Mouse (Mus musculus) forebrain, postnatal 0 days (tissue): ENCODE measurements around the gene Lypla2. TPM values are rescaled to one million over a fixed set of nuclear protein-coding genes. Genes with fewer than 3 reads are reported as not detected.

ENCODE experiments used
- ATAC-seq: fragments of 200-750 bp; cut with Nextera tagmentation; 2 replicates; pipeline ENCODE4 v1.8.0; 2017; ENCODE audit warnings: mild to moderate bottlenecking, moderate library complexity
- DNase-seq: peaks from one replicate; pipeline ENCODE4 v3.0.0-alpha.2; 2015
- H3K27ac ChIP-seq: fragments of 300-500 bp; sonication (generic); 2 replicates; pipeline ENCODE4 v1.5.1; 2014; ENCODE audit warnings: low read depth, mild to moderate bottlenecking, antibody characterized with exemption, low read length, moderate library complexity, mixed read lengths
- H3K27me3 ChIP-seq: fragments of 300-500 bp; sonication (generic); 2 replicates; pipeline ENCODE4 v1.6.1; 2014; ENCODE audit warnings: mild to moderate bottlenecking, low read length, mixed read lengths; ENCODE audit not compliant: insufficient read depth
- H3K36me3 ChIP-seq: fragments of 300-500 bp; sonication (generic); 2 replicates; pipeline ENCODE4 v1.6.1; 2014; ENCODE audit warnings: mild to moderate bottlenecking, moderate library complexity; ENCODE audit not compliant: insufficient read depth
- H3K4me1 ChIP-seq: fragments of 300-500 bp; sonication (generic); 2 replicates; pipeline ENCODE4 v1.6.1; 2014; ENCODE audit warnings: antibody characterized with exemption; ENCODE audit not compliant: insufficient read depth
- H3K4me2 ChIP-seq: fragments of 300-500 bp; sonication (generic); 2 replicates; pipeline ENCODE4 v1.6.1; 2014; ENCODE audit warnings: low read depth, mild to moderate bottlenecking, moderate library complexity
- H3K4me3 ChIP-seq: fragments of 300-500 bp; sonication (generic); 2 replicates; pipeline ENCODE4 v1.5.1; 2014; ENCODE audit warnings: low read depth, low read length, mixed read lengths
- H3K9ac ChIP-seq: fragments of 300-500 bp; sonication (generic); 2 replicates; pipeline ENCODE4 v1.6.1; 2014; ENCODE audit warnings: mild to moderate bottlenecking
- H3K9me3 ChIP-seq: fragments of 300-500 bp; sonication (generic); 2 replicates; pipeline ENCODE4 v1.6.1; 2016; ENCODE audit warnings: low read length
- CTCF ChIP-seq: sonication (generic); IDR thresholded peaks from 2 replicates; pipeline ENCODE4 v1.5.1; 2016; ENCODE audit warnings: antibody characterized with exemption, control low read depth, low read depth
- WGBS: fragments of 180-500 bp; shearing (Covaris S2); extraction: QIAGEN DNeasy Blood & Tissue Kit; methylation state at CpG from one replicate; pipeline ENCODE4 v1.1.7; 2014; 5-methylcytosine and 5-hydroxymethylcytosine counted together
- polyA plus RNA-seq: library from polyadenylated mRNA; unstranded; fragments of >200 nt; fragmentation: Nextera tagmentation; extraction: Ambion mirVana; gene quantifications from 2 replicates; pipeline ENCODE4 v1.2.1, GENCODE M21; 2015
- total RNA-seq: library from RNA; depleted of rRNA; stranded (reverse); fragments of >200 nt; gene quantifications from 2 replicates; pipeline ENCODE4 v1.2.3, GENCODE M21; 2014

The Lypla2 gene
- total and polyA plus RNA-seq, 2 experiments from 2014 or later: 136 to 201 TPM

GRCm38 (mm10) chr4:135949911-135950310, 22.5 kb downstream of the Lypla2 start:
- H3K4me3 ChIP-seq: no peak overlapping the region
- no peaks in the 10 kb centered on the region for H3K4me1 ChIP-seq
- H3K27me3 ChIP-seq: no peaks in the 10 kb centered on the region
- TF ChIP-seq CTCF: no peak
- no peak overlapping the region for H3K27ac ChIP-seq
- DNase-seq: no peak
- H3K4me2 ChIP-seq: no peak overlapping the region
- H3K9ac ChIP-seq: no peak overlapping the region
- 65% methylated on average over 6 of the region's 6 CpGs for WGBS
- ATAC-seq: no peak
- no peaks in the 10 kb centered on the region for H3K9me3 ChIP-seq
- H3K36me3 ChIP-seq: peaks cover 20% of the 10 kb centered on the region

GRCm38 (mm10) chr4:135949475-135949874, 23.0 kb downstream of the Lypla2 start:
- WGBS: 81% methylated on average over 10 of the region's 10 CpGs
- Histone ChIP-seq H3K9me3 (no peaks in the 10 kb centered on the region), H3K4me3 (no peak overlapping the region), H3K4me2 (no peak overlapping the region), H3K27me3 (no peaks in the 10 kb centered on the region), H3K36me3 (peaks cover 18% of the 10 kb centered on the region), H3K4me1 (no peaks in the 10 kb centered on the region), H3K27ac (no peak overlapping the region), H3K9ac (no peak overlapping the region)
- ATAC-seq (no peak), DNase-seq (no peak)
- no peak for TF ChIP-seq CTCF

DNA sequence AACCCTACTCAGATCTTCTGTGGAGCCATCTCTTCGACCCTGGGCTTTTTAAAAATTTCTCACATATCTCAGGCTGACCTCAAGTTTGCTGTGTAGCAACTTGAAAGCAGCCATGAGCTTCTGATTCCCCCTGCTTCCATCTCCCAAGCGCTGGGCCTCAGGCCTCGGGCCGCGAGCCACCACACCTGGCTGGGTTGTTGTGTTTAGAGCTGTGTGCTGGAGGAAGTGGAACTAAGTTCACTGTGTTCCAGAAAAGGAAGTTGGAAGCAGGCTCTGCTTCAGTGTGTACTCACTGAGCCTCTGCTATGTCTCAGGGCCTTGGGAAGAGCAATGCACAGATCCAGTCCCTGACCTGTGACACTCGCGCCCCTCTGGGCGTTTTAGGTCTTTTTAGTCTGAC, 24.3 kb downstream of the Lypla2 start:
- H3K4me2 ChIP-seq: no peak overlapping the region

DNA sequence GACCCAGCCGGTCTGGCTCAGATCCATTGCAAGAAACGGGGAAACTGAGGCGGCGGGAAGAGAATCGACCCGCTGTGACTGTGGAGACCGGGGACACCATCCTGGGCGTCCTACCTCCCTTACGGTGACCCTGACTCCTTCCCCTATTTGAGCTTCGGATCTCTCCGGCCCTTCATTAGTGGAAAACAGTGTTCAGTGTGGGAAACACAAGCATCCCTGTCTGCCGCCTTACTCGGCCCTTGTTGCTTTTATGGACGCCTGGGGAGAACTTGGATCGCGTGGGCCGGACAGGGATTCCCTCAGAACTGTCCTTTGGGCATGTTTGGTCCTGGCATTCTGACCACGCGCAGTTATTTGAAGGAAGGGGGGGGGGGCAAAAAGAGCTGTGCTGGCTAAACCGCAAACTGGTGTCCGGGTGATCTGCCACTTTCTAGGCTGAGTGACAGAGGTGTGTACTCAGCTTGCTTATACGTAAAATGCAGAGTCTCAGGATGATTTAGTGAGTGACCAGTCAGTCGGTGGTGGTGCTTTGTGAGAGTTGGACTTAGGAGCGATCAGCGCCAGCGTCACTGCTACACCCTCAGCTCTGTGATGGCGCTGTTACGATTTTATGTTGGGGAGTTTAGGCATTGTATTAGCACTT, 25.6 kb downstream of the Lypla2 start:
- Histone ChIP-seq H3K4me3 (peak overlapping the region; percentile 52), H3K27me3 (no peaks in the 10 kb centered on the region), H3K9ac (peak overlapping the region; percentile 63), H3K4me1 (no peaks in the 10 kb centered on the region), H3K4me2 (peak overlapping the region; percentile 87), H3K36me3 (peaks cover 9% of the 10 kb centered on the region), H3K27ac (peak overlapping the region; percentile 81), H3K9me3 (no peaks in the 10 kb centered on the region)
- DNase-seq: no peak
- 1% methylated on average over 28 of the region's 28 CpGs for WGBS
- TF ChIP-seq CTCF: no peak
- peak; percentile 29 for ATAC-seq

More for the DNA sequence above, 24.3 kb downstream of the Lypla2 start:
- no peak overlapping the region for H3K9ac ChIP-seq
- no peak for ATAC-seq
- DNase-seq: no peak
- H3K27ac ChIP-seq: no peak overlapping the region
- H3K36me3 ChIP-seq: peaks cover 18% of the 10 kb centered on the region
- 95% methylated on average over 8 of the region's 8 CpGs for WGBS
- H3K27me3 ChIP-seq: no peaks in the 10 kb centered on the region
- no peak for TF ChIP-seq CTCF
- no peak overlapping the region for H3K4me3 ChIP-seq
- no peaks in the 10 kb centered on the region for H3K4me1 ChIP-seq
- no peaks in the 10 kb centered on the region for H3K9me3 ChIP-seq

- Histone ChIP-seq H3K4me1 (no peaks in the 10 kb centered on the region), H3K4me3 (peak within 1 kb of the TSS; percentile 52), H3K4me2 (peak within 1 kb of the TSS; percentile 87), H3K27ac (peak within 1 kb of the TSS; percentile 81), H3K9ac (peak within 1 kb of the TSS; percentile 63), H3K36me3 (peaks cover 4% of the 10 kb centered on the region; the same call in 1 of the 2 replicates), H3K9me3 (no peaks in the 10 kb centered on the region), H3K27me3 (no peaks in the 10 kb centered on the region)
- peak; percentile 98 for ATAC-seq
- TF ChIP-seq CTCF: no peak
- WGBS: under 1% methylated on average over 23 of the region's 23 CpGs
- peak; percentile 95 for DNase-seq
Measured at GRCm38 (mm10) chr4:135946278-135946658, 26.2 kb downstream of the Lypla2 start, which contains the start of gene Hmgcl. TSS of gene Hmgcl (plus strand) at chr4:135946448.

- no peaks in the 10 kb centered on the region for H3K9me3 ChIP-seq
- TF ChIP-seq CTCF: no peak
- H3K9ac ChIP-seq: peak overlapping the region; percentile 63
- no peaks in the 10 kb centered on the region for H3K27me3 ChIP-seq
- WGBS: 75% methylated on average over 10 of the region's 10 CpGs
- H3K4me2 ChIP-seq: peak overlapping the region; percentile 87
- no peaks in the 10 kb centered on the region for H3K4me1 ChIP-seq
- H3K36me3 ChIP-seq: no peaks in the 10 kb centered on the region
- DNase-seq: peak; percentile 15
- peak overlapping the region; percentile 81 for H3K27ac ChIP-seq
- peak; percentile 23 for ATAC-seq
- H3K4me3 ChIP-seq: peak overlapping the region; percentile 52
Measured at GRCm38 (mm10) chr4:135945706-135946105, 26.7 kb downstream of the Lypla2 start.

DNA sequence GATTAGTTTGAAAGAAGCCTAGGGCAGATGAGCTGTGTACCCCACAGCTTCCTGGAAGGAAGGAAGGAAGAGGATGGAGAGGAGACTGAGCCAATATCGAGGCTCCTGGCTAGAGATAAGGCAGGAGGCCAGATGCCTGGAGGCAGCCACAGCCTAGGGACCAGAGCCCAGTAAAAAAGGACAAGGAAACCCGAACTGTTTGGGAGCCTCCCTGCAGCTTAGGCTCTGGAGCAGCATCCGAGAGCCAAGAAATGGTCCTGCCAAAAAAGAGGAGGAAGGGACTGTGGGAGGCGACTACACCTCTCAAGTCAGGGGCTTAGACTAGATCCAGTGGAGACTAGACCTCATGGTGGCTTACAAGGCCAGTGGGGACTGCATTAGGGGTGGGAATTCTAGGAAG, 29.0 kb downstream of the Lypla2 start:
- ATAC-seq (no peak), DNase-seq (no peak)
- no peak overlapping the region for H3K4me2 ChIP-seq
- H3K36me3 ChIP-seq: peaks cover 14% of the 10 kb centered on the region
- no peak overlapping the region for H3K9ac ChIP-seq
- no peaks in the 10 kb centered on the region for H3K27me3 ChIP-seq
- H3K4me1 ChIP-seq: no peaks in the 10 kb centered on the region
- no peak for TF ChIP-seq CTCF
- H3K9me3 ChIP-seq: no peaks in the 10 kb centered on the region
- H3K27ac ChIP-seq: no peak overlapping the region
- no peak overlapping the region for H3K4me3 ChIP-seq
- WGBS: 52% methylated on average over 4 of the region's 4 CpGs
